Mouse (Mus musculus) cortical plate, adult 2 months (tissue): ENCODE measurements around the gene Ncl. TPM values are rescaled to one million over a fixed set of nuclear protein-coding genes. Genes with fewer than 3 reads are reported as not detected.
"Not testable (repeated sequence)": the region's sequence is repeated elsewhere in the genome, so short reads cannot be mapped to it uniquely, and the experiment has no call there.

Source experiments
- H3K27ac ChIP-seq: fragments of 200-500 bp; 2 replicates; pipeline ENCODE4 v1.5.1; 2012; ENCODE audit warnings: low read length, control low read depth, inconsistent platforms; ENCODE audit not compliant: insufficient read depth
- H3K4me1 ChIP-seq: fragments of 200-500 bp; 2 replicates; pipeline ENCODE4 v1.6.1; 2011; ENCODE audit warnings: low read length; ENCODE audit not compliant: control insufficient read depth, insufficient read depth
- H3K4me3 ChIP-seq: fragments of 200-500 bp; 2 replicates; pipeline ENCODE4 v1.5.1; 2011; ENCODE audit warnings: mild to moderate bottlenecking, low read length, control low read depth; ENCODE audit not compliant: insufficient read depth
- CTCF ChIP-seq: fragments of 200-500 bp; IDR thresholded peaks from 2 replicates; pipeline ENCODE4 v1.5.1; 2011; ENCODE audit warnings: mild to moderate bottlenecking, control low read depth, low read length; ENCODE audit not compliant: insufficient read depth; ENCODE audit errors: extremely low read depth
- POLR2A ChIP-seq: fragments of 200-500 bp; IDR thresholded peaks from 2 replicates; pipeline ENCODE4 v1.6.1; 2011; ENCODE audit warnings: mild to moderate bottlenecking, low read length, control low read depth; ENCODE audit not compliant: insufficient read depth; ENCODE audit errors: extremely low read depth
- polyA plus RNA-seq: library from polyadenylated mRNA; depleted of rRNA; stranded (reverse); fragments of >200 nt; gene quantifications from 2 replicates; pipeline ENCODE4 v1.2.3, GENCODE M21; 2012

The Ncl gene
- polyA plus RNA-seq, 1 experiment, result 103 TPM

DNA sequence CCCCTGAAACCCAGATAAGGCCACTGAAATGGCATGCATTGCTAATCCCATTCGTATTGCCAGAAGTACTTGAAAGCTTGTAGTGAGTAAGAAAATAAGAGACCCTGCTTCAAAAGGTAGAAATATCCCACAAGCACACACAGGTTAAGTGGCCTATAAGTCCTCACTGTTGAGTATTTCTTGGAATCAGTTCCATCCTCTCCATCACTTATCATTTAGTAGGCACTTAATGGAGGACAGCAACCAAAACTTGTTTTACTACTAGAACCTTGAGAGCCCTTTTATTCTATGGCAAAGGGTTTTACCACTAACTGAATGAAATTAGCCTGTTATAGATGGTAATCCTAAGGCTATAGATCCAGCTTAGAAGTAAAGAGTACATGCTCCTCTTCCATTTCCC lies 11.1 kb downstream of the Ncl start:
- H3K4me1 ChIP-seq, result no peaks in the 10 kb centered on the region
- TF ChIP-seq POLR2A (no peak), CTCF (no peak)
- no peak overlapping the region for H3K27ac ChIP-seq
- H3K4me3 ChIP-seq, result no peak overlapping the region

DNA sequence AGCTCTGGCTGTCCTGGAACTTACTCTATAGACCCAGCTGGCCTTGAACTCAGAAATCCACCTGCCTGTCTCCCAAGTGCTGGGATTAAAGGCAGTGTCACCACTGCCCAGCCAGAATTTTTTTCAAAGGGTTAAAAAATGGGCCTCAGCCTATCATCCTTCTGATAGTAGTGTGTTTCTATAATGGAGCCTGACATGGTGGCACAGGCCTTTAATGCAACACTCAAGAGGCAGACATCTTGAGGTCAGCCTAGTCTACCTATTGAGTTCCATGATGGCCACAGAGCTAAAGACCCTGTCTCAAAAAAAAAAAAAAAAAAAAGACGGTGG lies 11.5 kb downstream of the Ncl start:
- no peaks in the 10 kb centered on the region for H3K4me1 ChIP-seq
- no peak overlapping the region for H3K27ac ChIP-seq
- TF ChIP-seq POLR2A, result no peak
- no peak for TF ChIP-seq CTCF
- no peak overlapping the region for H3K4me3 ChIP-seq

- no peak for TF ChIP-seq CTCF
- TF ChIP-seq POLR2A, result no peak
- Histone ChIP-seq H3K4me3 (no peak overlapping the region), H3K4me1 (no peaks in the 10 kb centered on the region), H3K27ac (no peak overlapping the region)
Observed at GRCm38 (mm10) chr1:86346851-86347715, 12.1 kb downstream of the Ncl start.

GRCm38 (mm10) chr1:86345956-86346355 lies 13.2 kb downstream of the Ncl start:
- TF ChIP-seq POLR2A, result no peak
- no peak for TF ChIP-seq CTCF
- no peak overlapping the region for H3K27ac ChIP-seq
- H3K4me3 ChIP-seq, result no peak overlapping the region
- H3K4me1 ChIP-seq, result no peaks in the 10 kb centered on the region

DNA sequence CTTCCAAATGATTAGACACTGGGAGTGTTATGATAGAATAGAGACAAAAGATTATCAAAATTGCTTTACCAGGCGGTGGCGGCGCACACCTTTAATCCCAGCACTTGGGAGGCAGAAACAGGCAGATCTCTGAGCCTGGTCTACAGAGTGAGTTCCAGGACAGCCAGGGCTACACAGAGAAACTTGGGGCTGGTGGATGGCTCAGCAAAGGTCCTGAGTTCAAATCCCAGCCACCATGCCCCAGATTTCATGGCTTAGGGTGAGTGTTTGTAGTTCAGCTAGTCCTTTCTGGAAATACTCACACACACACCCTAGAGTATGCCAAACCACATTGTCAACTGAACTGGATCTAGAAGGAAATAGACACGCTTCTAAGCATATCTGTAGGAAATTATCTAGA lies 14.1 kb downstream of the Ncl start:
- H3K4me1 ChIP-seq, result no peaks in the 10 kb centered on the region
- H3K27ac ChIP-seq, result no peak overlapping the region
- H3K4me3 ChIP-seq, result no peak overlapping the region
- TF ChIP-seq POLR2A (no peak), CTCF (no peak)

- H3K4me3 ChIP-seq, result no peak overlapping the region
- no peaks in the 10 kb centered on the region for H3K4me1 ChIP-seq
- H3K27ac ChIP-seq, result no peak overlapping the region
- TF ChIP-seq POLR2A (no peak), CTCF (no peak)
Observed at GRCm38 (mm10) chr1:86343969-86344861, 15.0 kb downstream of the Ncl start.

DNA sequence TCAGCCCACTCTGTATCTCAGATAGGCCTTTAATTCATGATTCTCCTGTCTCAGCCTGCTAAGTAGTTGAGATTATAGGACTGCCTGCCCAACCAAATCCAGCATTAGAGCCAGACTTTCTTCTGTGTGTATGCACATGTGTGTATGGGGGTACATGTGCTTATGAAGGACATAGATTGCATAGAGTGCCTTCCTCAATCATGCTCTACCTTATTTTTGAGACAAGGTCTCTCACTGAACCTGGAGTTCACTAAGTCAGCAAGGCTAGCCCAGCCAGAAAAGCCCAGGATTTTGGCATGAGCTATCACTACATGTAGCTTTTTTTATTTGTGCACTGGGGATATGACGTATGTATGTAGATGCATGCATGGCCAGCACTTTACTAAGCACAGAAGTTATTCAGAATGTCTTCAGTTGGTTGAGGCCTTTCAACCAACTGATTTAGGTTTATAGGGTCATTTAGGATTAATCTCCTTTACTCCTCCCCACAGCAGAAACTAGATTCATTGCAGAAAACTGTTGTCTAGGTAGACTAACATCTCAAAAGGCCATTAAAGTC lies 16.0 kb downstream of the Ncl start:
- Histone ChIP-seq H3K4me3 (no peak overlapping the region), H3K27ac (no peak overlapping the region), H3K4me1 (no peaks in the 10 kb centered on the region)
- TF ChIP-seq POLR2A (no peak), CTCF (no peak)

- TF ChIP-seq POLR2A (no peak), CTCF (no peak)
- H3K4me3 ChIP-seq, result no peak overlapping the region
- H3K4me1 ChIP-seq, result no peaks in the 10 kb centered on the region
- no peak overlapping the region for H3K27ac ChIP-seq
Observed at GRCm38 (mm10) chr1:86342371-86342770, 16.8 kb downstream of the Ncl start.

DNA sequence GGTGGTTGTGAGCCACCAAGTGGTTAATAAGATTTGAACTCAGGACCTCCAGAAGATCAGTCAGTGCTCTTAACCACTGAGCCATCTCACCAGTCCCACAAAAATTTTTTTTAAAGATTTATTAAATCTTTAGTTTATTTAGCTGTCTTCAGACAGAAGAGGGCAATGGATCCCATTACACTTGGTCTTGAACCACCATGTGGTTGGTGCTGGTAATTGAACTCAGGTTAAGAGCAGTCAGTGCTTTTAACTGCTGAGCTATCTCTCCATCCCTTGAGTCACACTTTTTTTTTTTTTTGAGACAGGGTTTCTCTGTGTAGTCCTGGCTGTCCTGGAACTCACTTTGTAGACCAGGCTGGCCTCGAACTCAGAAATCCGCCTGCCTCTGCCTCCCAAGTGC lies 18.1 kb downstream of the Ncl start:
- H3K4me3 ChIP-seq, H3K4me1 ChIP-seq, H3K27ac ChIP-seq: not testable (repeated sequence)
